Comparison of ENCODE assay signal across 8 mouse cellular contexts in the genomic region with DNA sequence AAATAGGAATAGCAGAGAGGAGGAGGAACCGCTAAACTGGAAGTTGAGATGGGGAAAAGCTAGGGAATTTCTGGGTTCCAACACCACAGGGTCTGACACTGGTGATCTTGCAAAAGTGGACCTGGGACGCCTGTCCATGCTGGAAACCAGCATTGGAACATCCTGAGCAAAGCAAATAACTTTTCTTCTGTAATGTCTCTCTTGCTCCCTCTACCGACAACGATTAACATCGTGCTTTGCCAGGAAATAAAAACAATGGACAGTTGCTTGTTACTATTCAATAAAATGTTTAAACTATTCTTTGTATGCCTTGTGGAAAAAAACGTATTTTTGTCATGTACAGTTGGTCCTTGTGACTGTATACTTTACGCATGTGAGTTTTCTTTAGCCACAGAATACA.
A peak's percentile ranks its signal among the peaks of the same experiment; 100 is the strongest.
DNase-seq lines count a peak whose midpoint lies in the region; ATAC-seq and TF ChIP-seq lines count a peak whose summit lies in the region.

No protein-coding gene starts in this region.

- no peaks in the 10 kb centered on the region for H3K36me3 ChIP-seq in kidney, adult 2 months (ENCODE audit: control insufficient read depth, insufficient read depth, low read length)
- H3K36me3 ChIP-seq in kidney, embryonic 15.5 days, result no peaks in the 10 kb centered on the region
- H3K36me3 ChIP-seq in CH12.LX (replicated peaks in 1 of 2; ENCODE audit: control insufficient read depth in 1 of 2, insufficient read depth in 1 of 2, low read length in 1 of 2) (no peaks in the 10 kb centered on the region), ES-E14 (ENCODE audit: control insufficient read depth, insufficient read depth, low read length, poor library complexity, severe bottlenecking) (no peaks in the 10 kb centered on the region)
- no peaks in the 10 kb centered on the region for H3K36me3 ChIP-seq in thymus, adult 2 months (ENCODE audit: control insufficient read depth, insufficient read depth, low read length)

- no peak overlapping the region for H3K4me3 ChIP-seq in kidney, adult 2 months (ENCODE audit: insufficient read depth, low read depth, low read length)
- H3K4me3 ChIP-seq in kidney, embryonic 15.5 days (replicated peaks), result no peak overlapping the region
- H3K4me3 ChIP-seq in CH12.LX (replicated peaks in 1 of 3; ENCODE audit: low read depth in 2 of 3, low read length in 2 of 3, poor library complexity in 1 of 3) (no peak overlapping the region), ES-E14 (ENCODE audit: insufficient read depth in 1 of 2, low read depth in 1 of 2, low read length in 2 of 2, poor library complexity in 1 of 2, severe bottlenecking in 1 of 2) (no peak overlapping the region)
- H3K4me3 ChIP-seq in thymus, adult 2 months (ENCODE audit: control insufficient read depth, insufficient read depth, low read length), result no peak overlapping the region

- in situ Hi-C loops in CH12.LX (cut with MboI; ENCODE audit: low pct_ligation_motif_present, low pct_unique_long_range_greater_than_20kb, low sequenced_read_pairs) (loop anchor here (25.0 kb wide), 1 partner anchor 276 kb away; no protein-coding TSS in a partner anchor), ES-E14 (cut with MboI; ENCODE audit: low sequenced_read_pairs in 2 of 2, unreplicated experiment in 2 of 2) (loop anchor here (25.0 kb wide), 1 partner anchor 276 kb away; no protein-coding TSS in a partner anchor)

- no peaks in the 10 kb centered on the region for H3K79me2 ChIP-seq in CH12.LX (replicated peaks; ENCODE audit: control insufficient read depth, extremely low read depth, insufficient read depth, poor library complexity, severe bottlenecking)

- H3K27ac ChIP-seq in kidney, adult 2 months (ENCODE audit: insufficient read depth, low read depth, low read length), result no peak overlapping the region
- no peak overlapping the region for H3K27ac ChIP-seq in kidney, embryonic 15.5 days
- no peak overlapping the region for H3K27ac ChIP-seq in CH12.LX (ENCODE audit: insufficient read depth, low read depth)
- H3K27ac ChIP-seq in ES-E14 (ENCODE audit: insufficient read depth, low read depth, low read length, poor library complexity, severe bottlenecking), result no peak overlapping the region
- no peak overlapping the region for H3K27ac ChIP-seq in thymus, adult 2 months (ENCODE audit: control insufficient read depth, insufficient read depth, low read length)

- TF ChIP-seq POLR2A in kidney, adult 2 months (IDR thresholded peaks at IDR 0.05; ENCODE audit: low read depth, low read length), result no peak
- TF ChIP-seq POLR2A in CH12.LX (IDR thresholded peaks at IDR 0.05; ENCODE audit: low read depth, low read length), result no peak
- no peak for TF ChIP-seq POLR2A in thymus, adult 2 months (IDR thresholded peaks at IDR 0.05; ENCODE audit: control insufficient read depth, extremely low read depth, insufficient read depth, low read length, poor library complexity)

- no peak for TF ChIP-seq EP300 in CH12.LX (IDR thresholded peaks at IDR 0.05; ENCODE audit: low read length)

- peak; percentile 33; the same call in 1 of the 2 replicates for TF ChIP-seq CTCF in kidney, adult 2 months (conservative IDR thresholded peaks at IDR 0.05; ENCODE audit: insufficient read depth, insufficient read length, low read depth, low read length)
- TF ChIP-seq CTCF in CH12.LX (conservative IDR thresholded peaks at IDR 0.05 in 1 of 2, IDR thresholded peaks at IDR 0.05 in 1 of 2; ENCODE audit: low read depth in 2 of 2, low read length in 2 of 2), result peak; percentile 10 to 38; a peak in 1 of 4 replicates
- TF ChIP-seq CTCF in thymus, adult 2 months (IDR thresholded peaks at IDR 0.05; ENCODE audit: borderline replicate concordance, control insufficient read depth, extremely low read depth, insufficient read depth, low read length, poor library complexity), result no peak

- no peaks in the 10 kb centered on the region for H3K9me3 ChIP-seq in kidney, embryonic 15.5 days (replicated peaks)
- H3K9me3 ChIP-seq in CH12.LX (replicated peaks; ENCODE audit: low read length) (no peaks in the 10 kb centered on the region), ES-E14 (ENCODE audit: control insufficient read depth, insufficient read depth, low read depth, low read length) (no peaks in the 10 kb centered on the region)

- intact Hi-C loops in heart, postnatal 36 days (cut with DNase I), result no loop called here

- dilution Hi-C loops in CH12.LX (cut with MboI; ENCODE audit: extremely low pct_ligation_motif_present, extremely low pct_unique_long_range_greater_than_20kb, low sequenced_read_pairs), result no loop called here

- peak; percentile 41 for DNase-seq in kidney, adult 2 months
- DNase-seq in CH12.LX (ENCODE audit: extremely low read depth) (peak; percentile 14), ES-E14 (ENCODE audit: low read depth, low spot score) (peak; percentile 24)
- DNase-seq in forelimb bud, embryonic 11.5 days (ENCODE audit: low read depth, low spot score), result peak; percentile 29
- no peak for DNase-seq in spleen, adult 12 weeks (ENCODE audit: low spot score)
- no peak for DNase-seq in thymus, adult 2 months
- no peak for DNase-seq in heart, postnatal 36 days

- H3K4me2 ChIP-seq in kidney, embryonic 15.5 days, result no peak overlapping the region
- no peak overlapping the region for H3K4me2 ChIP-seq in CH12.LX (ENCODE audit: insufficient read depth, low read depth, poor library complexity, severe bottlenecking)

- H3K4me1 ChIP-seq in kidney, adult 2 months (ENCODE audit: control insufficient read depth, insufficient read depth, low read length), result no peaks in the 10 kb centered on the region
- H3K4me1 ChIP-seq in kidney, embryonic 15.5 days, result no peaks in the 10 kb centered on the region
- no peaks in the 10 kb centered on the region for H3K4me1 ChIP-seq in CH12.LX (ENCODE audit: control insufficient read depth in 1 of 2, insufficient read depth in 2 of 2)
- no peaks in the 10 kb centered on the region for H3K4me1 ChIP-seq in ES-E14 (ENCODE audit: control insufficient read depth in 2 of 2, insufficient read depth in 2 of 2, low read length in 2 of 2, poor library complexity in 1 of 2)
- H3K4me1 ChIP-seq in thymus, adult 2 months (replicated peaks; ENCODE audit: control insufficient read depth, insufficient read depth, low read length), result no peaks in the 10 kb centered on the region

- ATAC-seq in kidney, embryonic 15.5 days (replicated peaks; ENCODE audit: low FRiP score), result no peak

- no peaks in the 10 kb centered on the region for H3K27me3 ChIP-seq in kidney, adult 2 months (replicated peaks; ENCODE audit: control insufficient read depth, insufficient read depth, low read length)
- H3K27me3 ChIP-seq in kidney, embryonic 15.5 days, result no peaks in the 10 kb centered on the region
- no peaks in the 10 kb centered on the region for H3K27me3 ChIP-seq in CH12.LX (replicated peaks)
- H3K27me3 ChIP-seq in thymus, adult 2 months (ENCODE audit: control insufficient read depth, insufficient read depth, low read length), result no peaks in the 10 kb centered on the region

- 28% methylated on average over 7 of the region's 7 CpGs for WGBS in kidney, adult 2 months
- 40% methylated on average over 7 of the region's 7 CpGs for WGBS in kidney, embryonic 15.5 days
- WGBS in thymus, adult 2 months, result 33% methylated on average over 7 of the region's 7 CpGs

- peak; percentile 18; the same call in 1 of the 2 replicates for TF ChIP-seq RAD21 in CH12.LX (IDR thresholded peaks at IDR 0.05; ENCODE audit: low read depth, low read length)

- no peak overlapping the region for H3K9ac ChIP-seq in kidney, embryonic 15.5 days
- H3K9ac ChIP-seq in CH12.LX (ENCODE audit: insufficient read depth, low read depth) (no peak overlapping the region), ES-E14 (ENCODE audit: insufficient read depth, low read depth, low read length, poor library complexity, severe bottlenecking) (no peak overlapping the region)

TF ChIP-seq in CH12.LX, 34 proteins besides CTCF, POLR2A, EP300 and RAD21:
- TF ChIP-seq POLR2AphosphoS2 (IDR thresholded peaks at IDR 0.05; ENCODE audit: low read depth, low read length), result no peak
- TF ChIP-seq ZKSCAN1 (IDR thresholded peaks at IDR 0.05; ENCODE audit: borderline replicate concordance, low read depth, low read length), result no peak
- no peak for TF ChIP-seq PAX5 (IDR thresholded peaks at IDR 0.05; ENCODE audit: low read length)
- TF ChIP-seq MAFK (IDR thresholded peaks at IDR 0.05; ENCODE audit: insufficient replicate concordance, low read length), result no peak
- no peak for TF ChIP-seq SIN3A (IDR thresholded peaks at IDR 0.05; ENCODE audit: low read length)
- no peak for TF ChIP-seq IRF4 (IDR thresholded peaks at IDR 0.05; ENCODE audit: low read depth, low read length)
TF ChIP-seq in CH12.LX: peak in this region for 0.

TF ChIP-seq in ES-E14, 5 proteins besides CTCF, POLR2A, EP300 and RAD21:
- TF ChIP-seq CHD2 (IDR thresholded peaks at IDR 0.05; ENCODE audit: low read depth, low read length) (no peak), ZC3H11A (IDR thresholded peaks at IDR 0.05; ENCODE audit: borderline replicate concordance, low read depth, low read length) (peak; percentile 50)

Comparison
In these comparisons a context has a peak if more than half of its experiments do, and no peak if none do; other contexts are left out.
1. DNase-seq: peak in kidney, adult 2 months (single experiment), CH12.LX (single experiment), ES-E14 (single experiment) and forelimb bud, embryonic 11.5 days (single experiment); none in spleen, adult 12 weeks (single experiment), thymus, adult 2 months (single experiment) and heart, postnatal 36 days (0 of 2).